Comparison of ENCODE assay signal across 17 mouse cellular contexts in genomic region chr11:88774401-88774931, GRCm38 (mm10). TPM values are rescaled to one million over a fixed set of nuclear protein-coding genes. Genes with fewer than 3 reads are reported as not detected.
A peak's percentile ranks its signal among the peaks of the same experiment; 100 is the strongest.
DNase-seq lines count a peak whose midpoint lies in the region; ATAC-seq and TF ChIP-seq lines count a peak whose summit lies in the region.
"Had no signal": no experiment of that assay in that cellular context is flagged by ENCODE, and none has a peak within 500 bp of the region (broad histone marks: within the 10 kb centered on the region; RNA-seq: fewer than 3 reads in every experiment).

No protein-coding gene starts in this region.

- H3K27ac ChIP-seq in heart, embryonic 12.5 days (ENCODE audit: poor library complexity, severe bottlenecking) = 0 out of 2 replicates have a peak overlapping the region, but pooled peaks have one; percentile 8
- H3K27ac ChIP-seq in heart, embryonic 11.5 days (ENCODE audit: low read depth, low read length) = no peak overlapping the region
- H3K27ac ChIP-seq in midbrain, embryonic 10.5 days (replicated peaks) = peak overlapping the region; percentile 75
- no peak overlapping the region for H3K27ac ChIP-seq in midbrain, embryonic 13.5 days
- H3K27ac ChIP-seq in embryonic facial prominence, embryonic 10.5 days (replicated peaks) = peak overlapping the region; percentile 48; the same call in 1 of the 2 replicates
- no peak overlapping the region for H3K27ac ChIP-seq in left cerebral cortex, adult 2 months
- H3K27ac ChIP-seq: embryonic facial prominence, embryonic 15.5 days; limb, embryonic 15.5 days had no signal

- ATAC-seq in heart, embryonic 12.5 days (ENCODE audit: insufficient number of reproducible peaks, low FRiP score) = no peak
- ATAC-seq in heart, embryonic 11.5 days (replicated peaks; ENCODE audit: insufficient number of reproducible peaks, low FRiP score, low TSS enrichment) = no peak
- no peak for ATAC-seq in midbrain, embryonic 13.5 days
- ATAC-seq: inflammation-experienced regulatory T-cells, adult 6 months had no signal

- TF ChIP-seq CTCF in left cerebral cortex, adult 2 months (IDR thresholded peaks at IDR 0.05) = no peak

- intact Hi-C loops in left cerebral cortex, adult 2 months (cut with DNase I) = no loop called here

- no peak overlapping the region for H3K9ac ChIP-seq in heart, embryonic 12.5 days
- no peak overlapping the region for H3K9ac ChIP-seq in heart, embryonic 11.5 days (ENCODE audit: low read depth, low read length)
- H3K9ac ChIP-seq in midbrain, embryonic 13.5 days (replicated peaks) = no peak overlapping the region
- H3K9ac ChIP-seq: embryonic facial prominence, embryonic 15.5 days; limb, embryonic 15.5 days had no signal

- H3K9me3 ChIP-seq in heart, embryonic 12.5 days (replicated peaks) = no peaks in the 10 kb centered on the region
- H3K9me3 ChIP-seq in heart, embryonic 11.5 days (replicated peaks; ENCODE audit: control insufficient read depth, low read length) = no peaks in the 10 kb centered on the region
- no peaks in the 10 kb centered on the region for H3K9me3 ChIP-seq in midbrain, embryonic 10.5 days (replicated peaks)
- H3K9me3 ChIP-seq in midbrain, embryonic 13.5 days = no peaks in the 10 kb centered on the region
- no peaks in the 10 kb centered on the region for H3K9me3 ChIP-seq in embryonic facial prominence, embryonic 10.5 days
- H3K9me3 ChIP-seq: embryonic facial prominence, embryonic 15.5 days; limb, embryonic 15.5 days had no signal

- no peak overlapping the region for H3K4me2 ChIP-seq in heart, embryonic 12.5 days
- H3K4me2 ChIP-seq in heart, embryonic 11.5 days = no peak overlapping the region
- H3K4me2 ChIP-seq in midbrain, embryonic 13.5 days (replicated peaks) = no peak overlapping the region
- H3K4me2 ChIP-seq: embryonic facial prominence, embryonic 15.5 days; limb, embryonic 15.5 days had no signal

- H3K4me3 ChIP-seq in heart, embryonic 12.5 days = no peak overlapping the region
- H3K4me3 ChIP-seq in heart, embryonic 11.5 days (ENCODE audit: low read depth, low read length) = no peak overlapping the region
- no peak overlapping the region for H3K4me3 ChIP-seq in midbrain, embryonic 10.5 days
- no peak overlapping the region for H3K4me3 ChIP-seq in midbrain, embryonic 13.5 days (replicated peaks)
- H3K4me3 ChIP-seq in embryonic facial prominence, embryonic 10.5 days = no peak overlapping the region
- H3K4me3 ChIP-seq in left cerebral cortex, adult 2 months = no peak overlapping the region
- H3K4me3 ChIP-seq: embryonic facial prominence, embryonic 15.5 days; limb, embryonic 15.5 days; megakaryocyte, embryonic 14.5 days had no signal

- peak; percentile 33 for DNase-seq in midbrain, embryonic 10.5 days (ENCODE audit: low spot score)
- no peak for DNase-seq in embryonic facial prominence, embryonic 10.5 days (ENCODE audit: low spot score)
- peak; percentile 22 for DNase-seq in neural tube, embryonic 10.5 days (ENCODE audit: extremely low spot score, low spot score)
- DNase-seq in left cerebral cortex, adult 2 months (ENCODE audit: extremely low spot score in 1 of 2, low spot score in 2 of 2) = no peak
- DNase-seq in kidney, postnatal 25 days = no peak
- DNase-seq: cerebellum, adult 11 months; gastrocnemius, postnatal 14 days; kidney, adult 8-10 months; layer of hippocampus, adult 9-11 months; lung, postnatal 14 days had no signal

- no peaks in the 10 kb centered on the region for H3K27me3 ChIP-seq in heart, embryonic 12.5 days (replicated peaks)
- H3K27me3 ChIP-seq in heart, embryonic 11.5 days (ENCODE audit: control insufficient read depth, insufficient read depth, low read length) = no peaks in the 10 kb centered on the region
- H3K27me3 ChIP-seq in midbrain, embryonic 10.5 days (ENCODE audit: low read depth, poor library complexity, severe bottlenecking) = no peaks in the 10 kb centered on the region
- no peaks in the 10 kb centered on the region for H3K27me3 ChIP-seq in midbrain, embryonic 13.5 days
- no peaks in the 10 kb centered on the region for H3K27me3 ChIP-seq in embryonic facial prominence, embryonic 10.5 days (replicated peaks; ENCODE audit: low read depth, poor library complexity, severe bottlenecking)
- H3K27me3 ChIP-seq: embryonic facial prominence, embryonic 15.5 days; limb, embryonic 15.5 days had no signal

- H3K4me1 ChIP-seq in heart, embryonic 12.5 days (replicated peaks) = peaks cover 20% of the 10 kb centered on the region
- peaks cover 14% of the 10 kb centered on the region; the same call in 1 of the 2 replicates for H3K4me1 ChIP-seq in heart, embryonic 11.5 days (ENCODE audit: control insufficient read depth, insufficient read depth, low read length)
- peaks cover 41% of the 10 kb centered on the region for H3K4me1 ChIP-seq in midbrain, embryonic 10.5 days
- H3K4me1 ChIP-seq in midbrain, embryonic 13.5 days (replicated peaks) = peaks cover 12% of the 10 kb centered on the region
- peaks cover 25% of the 10 kb centered on the region for H3K4me1 ChIP-seq in embryonic facial prominence, embryonic 10.5 days
- H3K4me1 ChIP-seq: megakaryocyte, embryonic 14.5 days had no signal

- 84% methylated on average over 4 of the region's 4 CpGs for WGBS in heart, embryonic 12.5 days
- 69% methylated on average over 4 of the region's 4 CpGs for WGBS in heart, embryonic 11.5 days (ENCODE audit: insufficient replicate concordance)
- WGBS in midbrain, embryonic 10.5 days = 41% methylated on average over 4 of the region's 4 CpGs
- 13% methylated on average over 4 of the region's 4 CpGs for WGBS in midbrain, embryonic 13.5 days
- 47% methylated on average over 4 of the region's 4 CpGs for WGBS in embryonic facial prominence, embryonic 10.5 days

- no peaks in the 10 kb centered on the region for H3K36me3 ChIP-seq in heart, embryonic 12.5 days
- H3K36me3 ChIP-seq in heart, embryonic 11.5 days (ENCODE audit: control insufficient read depth, insufficient read depth, low read length) = no peaks in the 10 kb centered on the region
- no peaks in the 10 kb centered on the region for H3K36me3 ChIP-seq in midbrain, embryonic 10.5 days
- no peaks in the 10 kb centered on the region for H3K36me3 ChIP-seq in midbrain, embryonic 13.5 days
- H3K36me3 ChIP-seq in embryonic facial prominence, embryonic 10.5 days (replicated peaks) = no peaks in the 10 kb centered on the region
- H3K36me3 ChIP-seq: embryonic facial prominence, embryonic 15.5 days; limb, embryonic 15.5 days had no signal

RNA-seq across cellular contexts. Expression of gene Msi2, which starts 56.2 kb away (rescaled TPM):
- 18.7 and 20.5 TPM in 2 replicates for polyA plus RNA-seq in heart, embryonic 12.5 days (2016; fragmentation: Nextera tagmentation; extraction: Ambion mirVana)
- polyA plus RNA-seq in heart, embryonic 11.5 days (2014; fragmentation: Nextera tagmentation; extraction: Ambion mirVana) = 15.3 and 18.4 TPM in 2 replicates
- 25.3 and 30.5 TPM in 2 replicates for polyA plus RNA-seq in midbrain, embryonic 10.5 days (2016; fragmentation: Nextera tagmentation; extraction: Ambion mirVana)
- polyA plus RNA-seq in midbrain, embryonic 13.5 days (2015; fragmentation: Nextera tagmentation; extraction: Ambion mirVana) = 38.5 and 41.0 TPM in 2 replicates
- polyA plus RNA-seq in embryonic facial prominence, embryonic 10.5 days (2016; fragmentation: Nextera tagmentation; extraction: Ambion mirVana) = 20.2 and 22.6 TPM in 2 replicates
- total RNA-seq in left cerebral cortex, adult 2 months (2021) = 100 to 1,000 TPM; 126 to 140 TPM

Comparison
In these comparisons a context has a peak if more than half of its experiments do, and no peak if none do; other contexts are left out.
1. H3K27ac ChIP-seq: peak in heart, embryonic 12.5 days (single experiment), midbrain, embryonic 10.5 days (single experiment) and embryonic facial prominence, embryonic 10.5 days (single experiment); none in heart, embryonic 11.5 days (single experiment), midbrain, embryonic 13.5 days (single experiment) and left cerebral cortex, adult 2 months (single experiment).
2. DNase-seq: peak in midbrain, embryonic 10.5 days (single experiment) and neural tube, embryonic 10.5 days (single experiment); none in embryonic facial prominence, embryonic 10.5 days (single experiment), left cerebral cortex, adult 2 months (0 of 2) and kidney, postnatal 25 days (0 of 2).